Mouse (Mus musculus): Measurements from ENCODE around the gene Kbtbd13.

The Kbtbd13 gene

GRCm38 (mm10) chr9:65347112-65347850 lies 44.2 kb downstream of the Kbtbd13 start:
- no peak for DNase-seq (ENCODE audit: low spot score in 2 of 2)

DNA sequence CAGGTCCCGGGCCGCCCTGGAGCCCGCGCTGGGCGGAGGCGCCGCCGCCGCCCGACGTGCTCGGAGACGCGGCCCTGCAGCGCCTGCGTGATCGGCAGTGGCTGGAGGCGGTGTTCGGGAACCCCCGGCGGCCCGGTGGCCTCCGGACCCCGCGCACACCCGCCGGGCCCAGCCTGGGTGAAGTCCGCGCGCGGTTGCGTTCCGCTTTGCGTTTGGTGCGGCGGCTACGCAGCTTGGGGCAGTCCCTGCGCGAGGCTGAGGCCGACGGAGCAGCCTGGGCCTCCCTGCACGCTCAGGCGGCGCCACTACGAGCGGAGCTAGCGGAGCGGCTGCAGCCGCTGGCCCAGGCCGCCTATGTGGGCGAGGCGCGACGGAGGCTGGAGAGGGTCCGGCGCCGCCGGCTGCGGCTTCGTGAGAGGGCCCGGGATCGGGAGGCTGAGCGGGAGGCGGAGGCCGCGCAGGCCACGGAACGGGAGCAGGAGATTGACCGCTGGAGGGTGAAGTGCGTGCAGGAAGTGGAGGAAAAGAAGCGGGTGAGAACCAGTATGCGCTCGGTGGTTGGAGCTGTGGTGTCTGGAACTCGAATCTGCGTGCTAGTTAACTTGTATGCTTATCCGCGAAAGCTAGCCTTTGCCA lies 44.9 kb downstream of the Kbtbd13 start:
- peak; percentile 39 to 42 for DNase-seq (ENCODE audit: low spot score in 2 of 2)

DNA sequence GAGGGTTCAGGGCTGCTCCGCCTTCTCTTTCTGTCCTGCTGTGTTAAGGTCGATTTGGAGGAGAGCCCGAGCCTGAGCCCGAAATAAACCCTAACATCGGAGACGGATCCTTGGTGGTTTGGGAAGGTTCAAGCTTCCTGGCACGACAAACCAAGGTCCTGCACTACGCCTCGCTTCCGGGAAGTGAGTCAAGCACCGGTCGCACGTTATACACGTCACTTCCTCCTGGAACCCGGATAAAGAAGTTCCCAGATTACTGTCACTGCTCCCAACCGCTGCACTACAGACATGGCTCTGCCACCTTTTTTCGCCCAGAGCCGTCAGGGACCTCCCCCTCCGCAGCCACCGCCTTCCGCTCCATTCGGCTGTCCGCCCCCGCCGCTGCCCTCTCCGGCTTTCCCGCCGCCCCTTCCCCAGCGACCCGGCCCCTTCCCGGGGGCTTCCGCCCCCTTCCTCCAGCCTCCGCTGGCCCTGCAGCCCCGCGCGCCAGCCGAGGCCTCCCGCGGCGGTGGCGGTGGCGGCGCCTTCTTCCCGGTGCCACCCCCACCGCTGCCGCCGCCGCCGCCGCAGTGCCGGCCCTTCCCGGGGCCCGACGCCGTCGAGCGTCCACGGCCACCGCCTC lies 45.5 kb downstream of the Kbtbd13 start, which contains the start of gene Pdcd7:
Gene Pdcd7 (plus strand): TSS at position 251 of the 622 bp plus-strand sequence.
- DNase-seq (ENCODE audit: low spot score in 2 of 2) = peak; percentile 97 to 98

GRCm38 (mm10) chr9:65345439-65345838 lies 46.0 kb downstream of the Kbtbd13 start:
- DNase-seq (ENCODE audit: low spot score in 2 of 2) = peak; percentile 26 to 48

GRCm38 (mm10) chr9:65340414-65340813 lies 51.0 kb downstream of the Kbtbd13 start:
- DNase-seq (ENCODE audit: low spot score in 2 of 2) = no peak

DNA sequence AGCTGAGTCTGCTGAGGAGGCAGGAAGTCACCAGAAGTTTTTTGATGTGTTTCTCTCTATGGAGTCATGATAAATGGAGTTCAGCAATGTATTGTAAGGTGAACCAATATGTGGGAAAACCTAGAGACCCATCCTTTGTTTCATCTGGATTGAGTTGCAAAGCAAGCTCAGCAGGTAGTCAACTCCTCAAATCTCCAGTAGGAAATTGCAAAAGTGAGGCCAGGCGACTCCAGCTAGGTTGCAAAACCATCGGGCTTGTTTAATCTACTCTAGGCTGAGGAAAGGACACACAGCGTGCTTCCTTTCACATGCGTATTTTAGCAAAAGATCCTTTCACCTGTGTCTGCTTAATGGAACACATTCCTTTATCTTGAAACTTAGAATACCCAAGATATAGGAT lies 52.3 kb downstream of the Kbtbd13 start:
- DNase-seq (ENCODE audit: low spot score in 2 of 2) = no peak
